Mouse (Mus musculus) heart, postnatal 10 days (tissue): ENCODE results near the gene Slc2a9. TPM values are rescaled to one million over a fixed set of nuclear protein-coding genes. Genes with fewer than 3 reads are reported as not detected.

ENCODE experiments used
- DNase-seq, 2 experiments: peaks; one replicate each; pipeline ENCODE4 v3.0.0; 2021
- intact Hi-C: fragments of 180-260 bp; cut with DNase I; formaldehyde crosslinking; loops from one replicate; pipeline ENCODE4 v1.15.1; 2025
- total RNA-seq, 2 experiments: library from RNA; stranded (reverse); gene quantifications; 2 replicates each; pipeline ENCODE4 v1.2.3; 2021

Gene Slc2a9
- total RNA-seq: 1 to 10 TPM; 2.2 to 2.8 TPM

DNA sequence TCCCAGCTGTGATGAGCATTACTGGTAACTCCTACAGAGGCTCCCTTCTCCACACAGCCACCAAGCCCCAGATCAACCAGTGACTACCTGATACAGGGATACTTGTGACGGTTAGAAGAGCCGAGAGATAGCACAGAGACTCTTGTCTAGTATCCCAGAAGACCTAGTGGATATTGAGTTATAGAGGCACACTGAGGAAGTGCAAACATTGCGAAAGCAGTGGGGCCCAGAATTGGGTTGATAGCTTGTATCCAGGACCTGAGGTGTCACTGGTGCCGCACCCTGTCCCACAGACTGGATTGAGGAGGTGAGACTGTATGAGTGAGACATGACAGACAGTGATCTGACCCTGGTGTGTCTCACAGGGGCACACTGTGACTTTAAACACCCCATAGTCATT lies at the start of gene Slc2a9:
TSS of gene Slc2a9 (minus strand) at position 152 of the 400 bp plus-strand sequence.
- intact Hi-C loops: no loop called here
- no peak for DNase-seq

- DNase-seq: no peak
- intact Hi-C loops: no loop called here
Observed at GRCm38 (mm10) chr5:38552615-38553014, 49.7 kb upstream of the Slc2a9 start.

- no peak for DNase-seq
- intact Hi-C loops: no loop called here
Observed at GRCm38 (mm10) chr5:38550221-38550768, 47.4 kb upstream of the Slc2a9 start.

GRCm38 (mm10) chr5:38549461-38549909 lies 46.5 kb upstream of the Slc2a9 start:
- intact Hi-C loops: no loop called here
- peak; percentile 54 to 57 for DNase-seq

GRCm38 (mm10) chr5:38547375-38547774 lies 44.4 kb upstream of the Slc2a9 start:
- peak in 1 of 2 experiments; percentile 48 for DNase-seq
- intact Hi-C loops: loop anchor here (2.0 kb wide), 1 partner anchor 13 kb away; no protein-coding TSS in a partner anchor

GRCm38 (mm10) chr5:38544423-38545415 lies 41.8 kb upstream of the Slc2a9 start:
- intact Hi-C loops: no loop called here
- no peak for DNase-seq

GRCm38 (mm10) chr5:38543496-38544217 lies 40.7 kb upstream of the Slc2a9 start:
- intact Hi-C loops: no loop called here
- peak; percentile 45 to 53 for DNase-seq

GRCm38 (mm10) chr5:38541728-38542127 lies 38.8 kb upstream of the Slc2a9 start:
- intact Hi-C loops: no loop called here
- DNase-seq: peak in 1 of 2 experiments; percentile 37

GRCm38 (mm10) chr5:38540898-38541297 lies 38.0 kb upstream of the Slc2a9 start:
- intact Hi-C loops: no loop called here
- no peak for DNase-seq

DNA sequence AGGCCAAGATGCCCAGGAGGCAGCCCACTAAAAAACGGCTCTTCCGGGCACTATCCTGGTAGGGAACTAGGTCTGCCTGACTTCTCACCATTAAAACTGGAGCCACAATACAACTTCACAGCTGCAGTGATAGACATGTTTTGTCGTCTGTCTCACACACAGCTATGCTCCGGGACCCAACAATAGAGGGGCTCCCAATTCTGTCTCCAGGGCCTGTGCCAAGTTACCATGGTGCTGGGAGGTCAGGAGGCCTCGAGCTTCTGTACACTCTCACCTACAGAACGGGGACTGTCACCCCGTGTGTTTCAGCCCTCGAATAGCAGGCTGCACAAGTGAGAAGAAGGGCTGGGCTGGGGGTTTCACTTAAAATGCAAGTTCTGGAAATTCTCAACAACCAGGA lies 35.6 kb upstream of the Slc2a9 start:
- intact Hi-C loops: no loop called here
- no peak for DNase-seq

DNA sequence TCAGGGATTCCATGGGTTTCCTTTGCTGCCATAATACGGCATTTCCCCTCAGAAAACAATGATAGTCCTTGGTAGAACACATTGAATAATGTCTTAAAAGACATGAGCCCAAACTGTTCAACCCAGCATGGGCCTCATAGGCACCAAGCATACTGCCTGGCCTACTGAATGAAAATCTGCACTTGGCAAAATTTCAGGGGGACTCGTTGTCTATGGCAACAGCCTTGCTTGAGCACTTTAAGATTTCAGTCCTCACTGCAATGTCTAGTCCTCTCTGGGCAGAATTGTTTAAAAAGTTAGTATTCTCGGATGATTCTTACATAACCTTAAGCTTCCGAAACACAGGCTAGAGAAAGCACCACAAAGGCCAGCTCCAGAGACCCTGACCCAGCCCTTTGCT lies 34.9 kb upstream of the Slc2a9 start:
- intact Hi-C loops: no loop called here
- DNase-seq: no peak

DNA sequence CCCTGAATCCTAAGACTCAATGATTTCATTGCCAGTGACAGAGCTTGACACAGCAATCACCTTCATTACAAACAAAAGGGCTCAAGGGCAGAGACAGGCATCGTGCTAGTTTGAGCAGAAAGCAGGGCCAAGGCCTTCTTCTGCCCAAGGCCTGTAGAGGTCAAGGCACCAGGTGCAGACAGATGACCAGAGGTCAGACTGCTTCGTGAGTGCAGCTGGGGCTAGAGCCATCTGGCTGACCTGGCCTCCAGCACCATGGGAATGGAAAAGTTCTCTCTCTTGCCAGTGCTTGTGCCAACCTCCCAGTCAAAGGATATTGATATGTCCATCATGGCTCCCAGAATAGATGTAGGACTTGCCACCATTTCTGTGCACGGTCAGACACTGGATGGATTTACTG lies 33.9 kb upstream of the Slc2a9 start:
- intact Hi-C loops: no loop called here

DNA sequence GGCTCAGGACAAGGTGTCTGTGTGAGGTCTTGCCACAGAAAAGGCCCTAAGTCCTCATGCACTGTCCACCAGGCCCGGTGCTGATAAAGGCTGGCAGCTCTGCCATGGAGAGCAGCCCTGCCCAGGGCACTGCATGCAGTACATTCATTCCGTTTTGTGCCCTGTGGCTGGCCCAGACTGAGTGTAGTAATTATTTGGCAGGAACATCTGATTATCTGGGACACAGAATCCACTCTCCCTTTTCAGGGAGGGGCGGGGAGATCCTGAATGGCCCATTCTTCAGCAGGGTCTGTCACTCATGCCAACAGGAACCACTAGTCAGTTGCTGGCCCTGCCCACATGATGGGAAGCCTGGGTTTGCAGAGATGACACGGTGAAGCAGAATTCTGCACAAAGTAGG lies 29.1 kb upstream of the Slc2a9 start:
- intact Hi-C loops: no loop called here
- DNase-seq: peak; percentile 63 to 64

More for the DNA sequence above, 33.9 kb upstream of the Slc2a9 start:
- no peak for DNase-seq

DNA sequence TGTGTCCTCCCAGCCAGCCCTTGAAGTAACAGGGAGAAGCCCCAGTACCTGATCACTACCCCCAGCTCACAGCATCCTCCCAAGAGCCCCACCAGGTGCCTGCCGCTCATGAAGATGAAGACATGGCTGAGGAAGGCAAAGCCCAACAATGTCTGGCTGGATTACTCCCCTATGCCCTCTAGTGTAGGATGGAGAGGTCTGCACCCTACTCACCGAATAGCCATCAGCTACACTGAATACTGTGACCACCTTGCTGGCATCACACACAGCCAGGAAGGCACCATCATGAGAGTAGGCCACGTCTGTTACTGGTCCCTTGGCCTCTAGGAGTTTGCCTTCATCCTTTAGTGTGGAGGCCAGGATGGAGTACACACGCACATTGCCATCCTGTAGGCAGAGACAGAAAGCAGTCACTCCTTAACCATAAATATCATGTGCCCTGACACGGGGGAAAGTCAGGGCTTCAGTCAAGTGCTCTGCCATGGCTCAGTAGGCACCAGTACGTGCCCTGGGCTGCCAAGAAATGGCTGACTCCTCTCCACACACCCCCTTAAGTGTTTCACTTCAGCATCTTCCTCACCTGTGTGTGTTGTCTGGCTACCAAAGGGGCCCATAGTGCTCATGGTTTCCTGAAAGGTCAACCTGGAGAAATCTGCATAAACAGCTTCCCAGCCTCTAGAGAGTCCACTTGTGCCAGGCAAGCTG lies 26.9 kb upstream of the Slc2a9 start:
- no peak for DNase-seq
- intact Hi-C loops: no loop called here

- DNase-seq: no peak
- intact Hi-C loops: no loop called here
Observed at GRCm38 (mm10) chr5:38522977-38523376, 20.0 kb upstream of the Slc2a9 start.

DNA sequence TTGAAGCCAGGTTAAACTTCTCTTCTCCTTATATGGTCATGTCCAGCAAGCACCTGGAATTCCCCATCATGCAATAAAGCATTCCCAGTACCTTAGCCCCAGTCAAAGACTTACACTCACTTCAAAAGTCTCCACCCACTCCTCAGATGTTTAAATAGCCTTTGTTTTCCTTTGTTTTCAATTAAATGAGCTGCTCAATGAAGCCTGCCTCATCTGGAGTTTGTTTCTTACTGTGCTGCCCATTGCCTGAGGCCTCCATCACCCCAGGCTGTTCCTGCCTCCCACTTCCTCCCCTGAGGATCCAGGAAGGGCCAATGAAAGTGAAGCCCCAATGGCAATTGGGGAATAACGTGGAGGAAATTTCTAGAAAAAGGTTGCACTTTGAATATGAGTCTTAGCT lies 17.9 kb upstream of the Slc2a9 start:
- intact Hi-C loops: no loop called here

DNA sequence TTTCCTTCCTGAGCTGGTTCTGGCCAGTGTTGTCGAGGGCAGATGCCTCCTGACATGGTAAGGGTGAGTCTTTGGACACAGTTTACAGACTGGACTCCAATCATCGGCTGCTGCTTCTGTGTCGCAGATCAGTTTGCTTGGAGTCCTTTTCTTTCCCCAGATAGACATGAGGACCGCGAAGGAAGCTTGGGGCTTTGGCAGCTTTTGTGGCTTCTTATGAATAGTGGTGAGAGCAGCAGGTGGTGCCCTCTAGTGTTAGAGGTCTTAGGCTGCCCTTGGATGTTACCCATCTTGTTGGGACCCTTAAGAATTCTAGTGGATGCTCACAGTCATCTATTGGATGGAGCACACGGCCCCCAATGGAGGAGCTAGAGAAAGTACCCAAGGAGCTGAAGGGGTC lies 13.3 kb upstream of the Slc2a9 start:
- intact Hi-C loops: loop anchor here (2.0 kb wide), 1 partner anchor 209 kb away; no protein-coding TSS in a partner anchor
- peak; percentile 21 to 49 for DNase-seq

More for the DNA sequence above, 17.9 kb upstream of the Slc2a9 start:
- no peak for DNase-seq

DNA sequence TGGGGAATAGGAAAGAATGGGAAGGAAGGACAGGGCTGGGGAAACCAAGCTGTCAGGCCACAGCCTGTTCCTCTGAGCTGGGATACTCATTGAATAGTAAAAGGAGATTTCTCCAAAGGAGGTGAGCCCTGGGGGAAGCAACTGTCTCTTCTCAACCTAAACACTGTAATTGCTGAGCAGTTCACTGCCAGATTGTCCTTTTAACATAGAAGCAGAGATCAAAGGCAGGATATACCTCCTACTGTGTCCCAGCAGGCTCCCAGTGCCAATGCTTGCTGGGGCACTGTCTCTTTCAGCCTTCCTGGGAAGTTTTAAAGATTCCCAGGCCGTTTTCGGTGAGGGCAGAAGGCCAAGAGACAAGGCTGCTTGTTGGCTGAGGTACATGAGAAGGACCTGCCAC lies 10.0 kb upstream of the Slc2a9 start:
- DNase-seq: no peak
- intact Hi-C loops: no loop called here

DNA sequence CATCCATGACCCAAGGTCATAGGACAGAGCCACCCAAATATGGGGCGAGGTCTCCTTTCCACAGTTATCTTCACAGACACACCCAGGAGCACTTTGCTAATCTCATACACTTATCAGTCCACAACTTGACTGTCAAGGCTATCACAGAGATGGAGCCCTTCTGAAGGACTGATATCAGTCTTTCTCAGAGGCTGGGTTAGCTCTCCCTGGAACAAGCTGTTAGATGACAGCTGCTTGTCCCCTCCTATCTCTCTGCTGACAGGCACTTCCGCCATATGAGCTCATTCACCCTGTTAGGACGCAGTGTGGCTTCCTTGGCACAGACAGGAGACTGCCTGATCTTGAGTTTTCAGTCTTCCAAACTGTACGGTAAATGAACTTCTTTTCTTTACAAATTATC lies 6.6 kb upstream of the Slc2a9 start:
- intact Hi-C loops: no loop called here
- no peak for DNase-seq

DNA sequence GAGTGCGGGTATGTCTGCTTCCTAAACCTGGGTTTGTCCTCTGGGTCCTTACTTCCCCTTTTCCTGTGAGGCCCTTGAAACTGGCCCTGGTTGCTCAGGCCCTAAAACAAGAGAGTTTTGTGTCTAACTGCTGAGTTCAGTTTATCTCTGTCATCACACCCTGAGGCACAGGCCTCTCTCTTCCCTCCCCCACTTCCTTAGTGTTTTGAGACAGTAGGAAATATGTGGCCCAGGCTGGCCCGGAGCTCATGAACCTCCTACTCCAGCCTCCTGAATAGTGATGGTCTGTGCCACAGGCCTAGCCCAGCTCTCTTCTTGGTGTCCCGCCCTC lies 2.5 kb upstream of the Slc2a9 start:
- intact Hi-C loops: no loop called here
- DNase-seq: no peak
